Mouse (Mus musculus) heart, postnatal 14 days (tissue): Measurements from ENCODE around the gene Wdr17. TPM values are rescaled to one million over a fixed set of nuclear protein-coding genes. Genes with fewer than 3 reads are reported as not detected.
A peak's percentile ranks its signal among the peaks of the same experiment; 100 is the strongest.

Experiments used
- DNase-seq, 2 experiments: peaks; one replicate each; pipeline ENCODE4 v3.0.0; 2021 to 2022
- intact Hi-C: fragments of 180-260 bp; cut with DNase I; formaldehyde crosslinking; loops from one replicate; pipeline ENCODE4 v1.15.1; 2025
- total RNA-seq, 2 experiments: library from RNA; stranded (reverse); gene quantifications; 2 replicates each; pipeline ENCODE4 v1.2.3; 2021

The Wdr17 gene
- total RNA-seq, 2 experiments from 2014 or later = not detected

GRCm38 (mm10) chr8:54610238-54610637 is 276.7 kb downstream of the Wdr17 start:
- intact Hi-C loops = no loop called here

GRCm38 (mm10) chr8:54609336-54609735 is 277.6 kb downstream of the Wdr17 start:
- peak in 1 of 2 experiments; percentile 21 for DNase-seq
- intact Hi-C loops = loop anchor here (5.0 kb wide), 1 partner anchor 37 kb away; no protein-coding TSS in a partner anchor

More at GRCm38 (mm10) chr8:54610238-54610637, 276.7 kb downstream of the Wdr17 start:
- DNase-seq = peak; percentile 16 to 52

DNA sequence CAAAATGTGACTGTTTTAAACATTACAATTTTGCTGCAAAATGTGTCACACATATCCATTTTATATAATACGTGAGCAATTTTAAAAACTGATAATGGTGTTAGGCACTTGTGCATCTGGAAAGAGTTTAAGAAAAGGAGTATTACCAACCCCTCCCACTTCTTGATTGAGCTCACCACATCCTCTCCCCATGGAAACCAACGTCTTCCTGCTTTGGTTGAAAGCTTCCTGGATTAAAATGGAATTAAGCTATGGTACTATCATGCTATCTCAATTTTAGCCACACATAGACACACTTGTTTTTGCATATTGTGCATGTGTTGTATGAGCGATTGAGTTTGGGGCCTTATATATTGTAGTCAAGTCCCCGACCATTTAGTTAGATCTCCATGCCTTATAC is 283.5 kb downstream of the Wdr17 start:
- DNase-seq = no peak
- intact Hi-C loops = no loop called here

- peak; percentile 9 to 27 for DNase-seq
- intact Hi-C loops = no loop called here
Observed at GRCm38 (mm10) chr8:54600671-54601251, 286.2 kb downstream of the Wdr17 start, which contains the start of gene Spata4. Spata4 (plus strand) TSS chr8:54600781.

DNA sequence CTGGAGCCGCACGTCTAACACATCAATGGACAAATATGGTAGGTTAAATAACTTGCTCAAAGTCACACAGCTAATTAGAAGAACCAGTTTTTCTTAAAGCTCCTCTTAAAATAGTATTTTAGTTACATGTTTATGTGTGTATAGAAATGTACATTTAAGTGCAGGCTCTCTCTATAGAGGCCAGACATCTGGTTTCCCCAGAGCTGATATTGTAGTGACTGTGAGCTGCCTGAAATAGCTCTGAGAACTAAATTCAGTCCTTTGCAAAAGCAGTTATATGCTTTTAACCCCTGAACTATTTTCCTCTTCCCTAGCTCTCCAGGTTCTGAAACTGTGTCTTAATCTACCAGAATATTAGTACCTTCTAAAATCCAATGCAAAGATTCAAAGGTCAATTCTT is 289.6 kb downstream of the Wdr17 start:
- DNase-seq = no peak
- intact Hi-C loops = no loop called here

DNA sequence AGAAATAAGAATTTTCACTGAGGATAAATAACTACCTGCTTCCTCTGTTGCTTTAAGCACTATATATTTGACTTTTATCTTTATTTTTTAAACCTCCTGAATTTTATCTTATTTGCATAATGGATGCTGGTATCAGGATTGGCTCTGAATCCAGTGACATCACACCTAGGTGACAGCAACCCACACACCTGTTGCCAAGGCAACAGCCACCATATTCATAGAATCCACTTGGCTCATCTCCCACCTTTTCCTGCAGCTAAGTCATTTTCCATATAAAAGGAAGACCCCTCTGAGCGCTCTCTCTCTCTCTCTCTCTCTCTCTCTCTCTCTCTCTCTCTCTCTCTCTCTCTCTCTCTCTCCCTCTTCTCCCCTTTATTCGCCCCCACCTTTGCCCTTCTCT is 290.0 kb downstream of the Wdr17 start:
- no peak for DNase-seq
- intact Hi-C loops = no loop called here

- intact Hi-C loops = no loop called here
- no peak for DNase-seq
Observed at GRCm38 (mm10) chr8:54596051-54596450, 290.9 kb downstream of the Wdr17 start.

GRCm38 (mm10) chr8:54594634-54595033 is 292.4 kb downstream of the Wdr17 start:
- DNase-seq = no peak
- intact Hi-C loops = no loop called here

DNA sequence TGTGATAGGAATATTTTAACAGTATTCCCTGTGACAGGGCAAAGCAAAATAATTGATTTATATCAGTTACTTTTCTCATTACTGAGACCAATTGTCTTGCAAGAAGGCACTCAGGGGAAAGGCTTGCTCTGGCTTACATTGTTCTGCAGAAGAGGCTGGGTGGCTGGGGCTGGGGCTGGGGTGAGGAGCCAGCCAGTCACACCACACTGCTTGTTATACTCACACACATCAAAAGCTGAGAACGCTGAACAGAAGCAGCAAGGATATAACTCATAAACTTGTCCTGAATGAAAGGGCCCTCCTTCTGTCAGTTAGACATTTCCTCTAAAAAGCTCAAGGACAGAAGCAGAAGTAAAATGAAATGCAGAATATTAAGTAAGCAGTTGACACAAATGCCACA is 304.1 kb downstream of the Wdr17 start:
- DNase-seq = no peak
- intact Hi-C loops = no loop called here

- no peak for DNase-seq
- intact Hi-C loops = no loop called here
Observed at GRCm38 (mm10) chr8:54581436-54581835, 305.5 kb downstream of the Wdr17 start.

Other genes with a start within 250 kb of the Wdr17 start
- 10 to 100 TPM in 1 of 2 experiments, 1 to 10 TPM in 1; 8.9 to 11.5 TPM for gene Gpm6a, start 67.7 kb upstream of the Wdr17 start, total RNA-seq